Mouse (Mus musculus) urinary bladder, adult 18-20 months (tissue): ENCODE data around the gene Runx2.
A peak's percentile ranks its signal among the peaks of the same experiment; 100 is the strongest.

Experiments used
- DNase-seq, 2 experiments: peaks; one replicate each; pipeline ENCODE4 v3.0.0; 2022; ENCODE audit warnings: low spot score in 2 of 2, mixed read lengths in 2 of 2

Runx2 gene

DNA sequence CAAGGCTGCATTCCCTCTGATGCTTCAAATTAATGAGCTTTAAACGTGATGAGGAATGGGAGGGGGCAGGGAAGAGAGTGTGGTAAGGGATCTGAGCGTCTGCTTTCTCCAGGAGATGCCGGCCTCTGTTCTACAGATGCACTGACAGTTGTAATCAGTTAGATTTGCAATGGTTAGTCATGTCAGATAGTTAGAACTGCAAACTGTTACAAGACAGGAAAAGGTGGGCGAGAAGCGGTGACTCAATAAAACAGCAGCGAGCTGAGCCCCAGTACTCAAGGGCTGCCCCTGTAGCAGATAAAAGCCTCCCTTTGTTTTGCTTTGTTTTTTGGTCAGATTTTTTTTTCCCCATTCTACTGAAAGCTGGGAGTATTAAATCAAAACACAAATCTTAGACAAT is 96.6 kb downstream of the Runx2 start:
- DNase-seq = no peak

DNA sequence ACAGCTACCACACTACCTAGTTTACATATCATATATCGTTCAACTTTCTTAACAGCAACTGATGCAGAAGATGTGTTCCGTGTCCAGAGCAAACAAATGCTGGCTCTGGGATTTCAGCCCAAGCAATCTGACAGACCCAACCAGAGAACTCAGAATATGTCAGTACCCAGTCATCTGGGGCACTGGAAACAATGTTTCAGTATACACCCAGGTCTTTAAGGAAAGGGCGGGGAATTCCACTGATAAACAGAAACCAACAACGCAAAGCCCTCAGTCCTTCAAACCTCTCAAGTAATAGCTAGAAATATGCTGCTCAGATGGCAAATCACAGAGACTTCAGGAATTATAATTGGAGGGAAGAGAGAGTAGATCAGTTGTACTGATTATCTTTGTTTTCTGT is 100.5 kb downstream of the Runx2 start:
- DNase-seq = no peak

DNA sequence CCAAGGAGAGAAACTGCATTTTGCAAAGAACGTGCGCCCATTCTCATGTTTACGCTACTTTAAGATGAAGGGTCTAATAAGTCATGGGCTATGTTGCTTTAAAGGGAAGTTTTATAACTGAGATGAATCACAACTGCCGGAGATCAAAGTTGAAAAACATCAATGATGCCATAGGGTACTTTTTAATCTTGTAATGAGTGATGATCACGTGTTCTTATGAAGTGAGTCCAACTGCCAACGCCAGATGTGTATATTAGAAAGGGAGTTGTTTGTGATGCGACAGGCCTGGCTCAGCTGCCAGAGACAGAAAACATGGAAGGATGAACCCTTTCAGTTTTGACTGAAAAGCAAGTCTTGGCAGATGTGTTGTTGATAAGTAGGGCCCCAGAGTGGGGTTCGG is 101.2 kb downstream of the Runx2 start:
- DNase-seq = no peak

DNA sequence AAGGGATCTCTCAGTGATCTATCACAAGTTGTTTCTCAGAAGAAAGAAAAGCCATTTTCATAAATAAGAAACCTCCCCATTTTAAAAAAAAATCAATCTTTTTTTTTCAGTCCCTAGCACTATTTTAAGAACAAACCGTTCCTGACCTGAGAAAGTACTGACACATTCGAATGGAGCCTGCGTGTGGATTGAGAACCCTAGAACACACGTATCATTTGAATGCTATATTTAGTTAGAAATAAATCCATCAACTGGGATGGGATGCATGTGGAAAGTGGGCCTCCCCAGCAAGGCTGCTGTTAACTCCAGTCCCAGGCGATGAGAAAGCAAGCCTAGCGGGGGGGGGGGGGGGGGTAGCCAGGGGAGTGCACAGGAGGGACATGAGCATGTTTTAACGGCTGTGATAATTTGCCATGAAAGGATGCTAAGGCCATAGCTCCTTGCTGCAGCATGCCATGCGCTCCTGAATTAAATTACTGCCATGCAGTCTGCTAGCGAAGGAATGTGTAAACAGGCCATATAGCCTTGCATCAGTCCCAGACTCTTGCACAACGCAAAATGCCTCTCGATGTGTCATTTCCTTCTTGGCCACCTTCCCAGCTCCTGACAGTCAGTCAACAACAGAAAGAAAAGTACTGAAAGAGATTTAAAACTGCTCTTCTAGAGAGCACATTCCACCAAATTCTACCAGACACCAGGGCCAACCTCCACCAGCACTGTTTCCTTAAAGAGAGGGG is 104.9 kb downstream of the Runx2 start:
- peak; percentile 32 to 76 for DNase-seq

- DNase-seq = no peak
These were observed 106.6 kb downstream of the Runx2 start for GRCm38 (mm10) chr17:44707956-44708355.

- no peak for DNase-seq
These were observed 108.1 kb downstream of the Runx2 start for GRCm38 (mm10) chr17:44706531-44706930.

- no peak for DNase-seq
These were observed 111.9 kb downstream of the Runx2 start for GRCm38 (mm10) chr17:44702506-44703298.

DNA sequence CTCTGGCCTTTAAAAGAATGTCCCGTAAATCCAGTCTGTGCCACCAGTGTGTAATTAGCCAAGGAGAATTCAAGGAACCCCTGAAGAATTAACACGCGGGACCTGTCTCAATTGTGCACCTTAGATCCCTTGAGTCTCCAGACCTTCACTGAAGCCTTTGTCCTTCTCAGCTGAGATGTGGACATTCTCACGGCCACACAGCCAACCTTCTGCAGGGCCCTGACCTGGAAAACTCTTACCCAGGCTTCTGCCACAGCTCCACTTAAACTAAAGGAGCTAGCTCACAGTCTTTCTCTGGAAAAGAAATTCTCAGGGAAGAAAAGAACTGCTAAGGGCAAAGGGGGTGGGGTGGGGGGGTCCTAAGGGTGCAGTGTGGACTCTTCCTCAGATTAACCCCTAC is 113.1 kb downstream of the Runx2 start:
- DNase-seq = no peak

DNA sequence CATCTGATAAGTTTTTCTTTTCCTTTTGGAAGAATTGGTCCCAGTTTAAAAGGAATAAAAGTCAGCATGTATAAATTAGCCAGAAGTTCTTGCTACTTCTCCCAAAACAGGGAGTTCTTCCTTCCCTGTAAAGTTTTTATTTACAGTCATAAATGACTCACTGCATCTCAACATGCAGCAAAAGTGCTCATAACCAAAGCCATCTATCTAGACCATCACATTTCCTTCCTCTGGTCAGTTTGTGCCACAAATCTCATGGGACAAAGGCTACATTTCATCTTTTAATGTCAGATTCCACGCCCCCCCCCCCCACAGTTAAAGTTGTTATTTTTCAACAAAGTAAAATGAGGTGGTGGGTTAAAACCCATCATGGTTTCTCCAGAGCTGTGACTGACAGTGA is 114.3 kb downstream of the Runx2 start:
- DNase-seq = no peak

DNA sequence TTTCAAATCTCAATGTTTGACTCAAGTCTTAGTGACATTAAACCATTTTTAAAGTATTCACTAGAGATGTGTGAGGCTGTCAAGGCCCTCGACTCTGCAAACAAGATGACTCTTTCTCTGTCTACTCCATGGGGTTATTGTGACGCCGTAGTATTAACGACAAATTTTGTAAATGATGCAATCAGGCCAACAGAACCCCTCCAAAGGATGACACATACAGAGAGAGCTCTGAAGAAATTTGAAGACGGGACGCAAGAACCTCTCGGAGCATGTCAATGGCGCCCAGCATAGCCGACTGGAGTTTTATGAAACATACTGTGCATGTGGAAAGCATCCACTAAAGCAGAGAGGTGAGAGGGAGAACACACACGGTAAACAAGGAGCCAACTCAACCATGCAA is 117.5 kb downstream of the Runx2 start:
- no peak for DNase-seq

DNA sequence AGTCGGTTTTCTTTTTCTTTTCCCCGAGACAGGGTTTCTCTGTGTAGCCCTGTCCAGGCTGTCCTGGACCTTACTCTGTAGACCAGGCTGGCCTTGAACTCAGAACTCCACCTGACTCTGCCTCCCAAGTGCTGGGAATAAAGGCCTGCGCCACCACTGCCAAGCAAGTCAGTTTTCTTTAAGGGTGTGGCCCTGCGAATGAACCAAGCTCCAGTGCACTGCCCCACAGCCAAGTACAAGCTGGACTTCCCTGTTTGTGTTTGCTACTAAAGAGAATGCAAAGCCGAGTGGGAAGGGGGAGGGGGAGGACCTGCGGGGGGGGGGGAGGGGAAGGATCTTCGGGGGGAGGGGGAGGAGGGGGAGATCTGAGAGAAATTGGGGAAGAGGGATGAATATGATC is 121.0 kb downstream of the Runx2 start:
- no peak for DNase-seq

- no peak for DNase-seq
These were observed 123.1 kb downstream of the Runx2 start for GRCm38 (mm10) chr17:44691517-44691916.

GRCm38 (mm10) chr17:44690410-44691035 is 124.1 kb downstream of the Runx2 start:
- DNase-seq = no peak

DNA sequence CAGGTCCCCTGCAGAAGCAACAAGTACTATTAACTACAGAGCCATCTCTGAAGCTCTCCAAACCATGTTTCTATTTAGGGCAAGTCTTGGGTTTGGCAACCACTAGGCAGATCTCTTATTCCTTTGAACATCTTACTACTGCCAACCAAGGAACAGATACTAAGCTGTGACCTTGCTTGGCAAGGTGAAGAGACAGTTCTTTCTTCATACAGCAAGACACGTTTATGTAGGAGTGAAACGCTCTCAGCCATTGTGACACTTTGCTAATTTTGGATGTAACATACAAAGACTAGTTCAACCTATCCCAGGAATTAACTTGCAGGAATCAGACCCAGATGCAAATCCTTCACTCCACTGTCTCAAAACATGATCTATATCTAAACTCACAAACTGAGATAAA is 126.3 kb downstream of the Runx2 start:
- no peak for DNase-seq

GRCm38 (mm10) chr17:44685514-44685913 is 129.1 kb downstream of the Runx2 start:
- DNase-seq = no peak

GRCm38 (mm10) chr17:44683026-44683425 is 131.6 kb downstream of the Runx2 start:
- no peak for DNase-seq

- DNase-seq = no peak
These were observed 136.8 kb downstream of the Runx2 start for GRCm38 (mm10) chr17:44677782-44678181.

GRCm38 (mm10) chr17:44672806-44673205 is 141.8 kb downstream of the Runx2 start:
- no peak for DNase-seq

- DNase-seq = no peak
These were observed 142.5 kb downstream of the Runx2 start for GRCm38 (mm10) chr17:44671946-44672692.

GRCm38 (mm10) chr17:44669985-44670384 is 144.6 kb downstream of the Runx2 start:
- no peak for DNase-seq

- DNase-seq = no peak
These were observed 147.3 kb downstream of the Runx2 start for GRCm38 (mm10) chr17:44667346-44667745.

GRCm38 (mm10) chr17:44663872-44664271 is 150.7 kb downstream of the Runx2 start:
- DNase-seq = no peak
